Mouse (Mus musculus): ENCODE data around the gene Zfp593.

The Zfp593 gene

GRCm38 (mm10) chr4:134222793-134223600 lies 22.4 kb downstream of the Zfp593 start:
- DNase-seq = peak; percentile 32 to 66

GRCm38 (mm10) chr4:134206488-134207053 lies 38.8 kb downstream of the Zfp593 start:
- DNase-seq = no peak

- no peak for DNase-seq
Measured at GRCm38 (mm10) chr4:134203340-134203896, 42.0 kb downstream of the Zfp593 start.

DNA sequence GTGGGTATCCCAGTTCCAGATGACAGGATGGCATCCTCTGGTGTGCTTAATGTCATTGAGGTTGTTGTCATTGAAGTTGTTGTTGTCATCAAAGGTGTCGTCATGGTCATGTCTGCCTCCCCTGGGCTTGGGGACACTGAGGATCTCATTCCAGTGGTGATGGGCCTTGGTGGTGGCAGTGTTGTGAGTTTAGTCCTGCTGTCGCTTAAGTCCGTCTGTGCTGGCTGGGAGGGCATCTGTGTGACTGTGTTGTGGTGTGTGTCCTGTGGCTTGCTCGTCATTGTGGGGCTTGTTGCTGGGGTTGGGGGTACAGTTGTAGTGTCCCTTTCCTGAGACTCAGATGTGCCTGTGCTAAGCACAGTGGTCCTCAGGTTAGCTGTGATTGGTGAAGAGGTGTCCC lies 42.5 kb downstream of the Zfp593 start, which contains the start of gene Gm7534:
Gene Gm7534 (minus strand): TSS at position 101 of the 400 bp plus-strand sequence.
- DNase-seq = no peak

DNA sequence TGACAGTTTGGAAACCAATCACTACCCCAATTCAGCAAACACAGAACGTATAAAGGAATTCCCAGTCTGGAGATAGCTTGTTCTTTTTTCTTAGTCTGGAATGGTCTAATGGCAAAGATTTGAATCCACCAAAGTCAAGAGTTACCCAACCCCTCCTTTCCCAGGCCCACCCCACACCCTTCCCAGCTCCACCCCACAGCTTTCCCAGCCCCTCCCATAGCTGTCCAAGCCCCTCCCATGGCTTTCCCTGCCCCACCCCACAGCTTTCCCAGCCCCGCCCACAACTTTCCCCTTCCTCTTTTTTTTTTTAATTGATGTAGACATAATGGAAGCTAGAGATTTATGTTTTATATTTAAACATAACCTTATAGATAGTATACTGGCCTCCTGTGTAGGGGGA lies 46.0 kb downstream of the Zfp593 start:
- no peak for DNase-seq
